Mouse (Mus musculus) adipose tissue, adult 10 weeks (tissue): Measurements from ENCODE around the gene Vax1. TPM values are rescaled to one million over a fixed set of nuclear protein-coding genes. Genes with fewer than 3 reads are reported as not detected.

Experiments used
- polyA plus RNA-seq: library from polyadenylated mRNA; stranded (reverse); fragments of 350-450 nt; fragmentation: Illumina TruSeq; extraction: RNeasy Lipid Tissue Mini Kit (QIAGEN cat#74804); gene quantifications from one replicate; pipeline ENCODE4 v1.2.3, GENCODE M21; 2014; ENCODE audit warnings: low read depth, low replicate concordance

Gene Vax1
- not detected for polyA plus RNA-seq

GRCm38 (mm10) chr19:59169936-59170765, at the start of gene Vax1:
Vax1 (minus strand) TSS chr19:59170056.

GRCm38 (mm10) chr19:59218991-59219390, 49.1 kb upstream of the Vax1 start, which contains the start of gene Kcnk18:
Kcnk18 (plus strand) TSS chr19:59219214.

Other genes starting within 250 kb of the Vax1 start
- gene Eno4, start 226.6 kb downstream of the Vax1 start, polyA plus RNA-seq, result 3.1 TPM
- gene Hspa12a, start 226.4 kb downstream of the Vax1 start, polyA plus RNA-seq, result 23.8 TPM
- gene Shtn1, start 94.0 kb downstream of the Vax1 start, polyA plus RNA-seq, result 8.7 TPM
- not detected for gene Kcnk18, start 49.2 kb upstream of the Vax1 start, polyA plus RNA-seq
- gene Slc18a2, start 90.8 kb upstream of the Vax1 start, polyA plus RNA-seq, result 0.27 TPM
- gene Rps12-ps3, start 152.2 kb upstream of the Vax1 start, polyA plus RNA-seq, result 33.7 TPM
- gene Pdzd8, start 175.7 kb upstream of the Vax1 start, polyA plus RNA-seq, result 21.9 TPM